ENCODE assay signal across 16 mouse cellular contexts in genomic region chr1:93564781-93565180, GRCm38 (mm10).
"Had no signal": no experiment of that assay in that cellular context is flagged by ENCODE, and none has a peak within 500 bp of the region (broad histone marks: within the 10 kb centered on the region; RNA-seq: fewer than 3 reads in every experiment).

No protein-coding gene starts in this region.

- H3K36me3 ChIP-seq: neural tube, embryonic 12.5 days; neural tube, embryonic 13.5 days had no signal

- H3K9ac ChIP-seq: neural tube, embryonic 12.5 days; neural tube, embryonic 13.5 days; neural tube, embryonic 15.5 days; stomach, embryonic 15.5 days had no signal

- H3K9me3 ChIP-seq: neural tube, embryonic 12.5 days; neural tube, embryonic 13.5 days; neural tube, embryonic 15.5 days; stomach, embryonic 15.5 days had no signal

- H3K4me3 ChIP-seq: neural tube, embryonic 12.5 days; neural tube, embryonic 13.5 days; neural tube, embryonic 15.5 days; stomach, embryonic 15.5 days had no signal

- H3K27ac ChIP-seq: neural tube, embryonic 12.5 days; neural tube, embryonic 13.5 days; neural tube, embryonic 15.5 days; stomach, embryonic 15.5 days; stomach, postnatal 0 days had no signal

- H3K4me1 ChIP-seq: neural tube, embryonic 12.5 days; neural tube, embryonic 13.5 days; neural tube, embryonic 15.5 days; stomach, embryonic 15.5 days had no signal

- H3K27me3 ChIP-seq: neural tube, embryonic 12.5 days; neural tube, embryonic 13.5 days; neural tube, embryonic 15.5 days; stomach, embryonic 15.5 days had no signal

- DNase-seq: retina, postnatal 1 day; right cerebral cortex, adult 18-20 months; right cerebral cortex, postnatal 14 days; right cerebral cortex, postnatal 25 days; spleen, adult 18-20 months; thymus, adult 18-20 months; thymus, adult 2 months; thymus, postnatal 14 days; thymus, postnatal 25 days; thymus, postnatal 36 days; thymus, postnatal 4 days had no signal
